Mouse (Mus musculus) bone marrow macrophage, adult 2 months (primary cell): ENCODE results near the gene Tuba1b.

Experiments
- CTCF ChIP-seq: IDR thresholded peaks from 2 replicates; pipeline ENCODE4 v1.5.1; 2012; ENCODE audit warnings: low read depth, mild to moderate bottlenecking, low read length, moderate library complexity
- POLR2A ChIP-seq: IDR thresholded peaks from 2 replicates; pipeline ENCODE4 v1.6.1; 2012; ENCODE audit warnings: mild to moderate bottlenecking, low read depth, low read length, borderline replicate concordance

- TF ChIP-seq POLR2A: no peak
- no peak for TF ChIP-seq CTCF
Observed at GRCm38 (mm10) chr15:98883661-98884060, 50.7 kb downstream of the Tuba1b start.
